Comparison of ENCODE assay signal across 19 mouse cellular contexts in genomic region chr16:18969420-18970128, GRCm38 (mm10).
DNase-seq lines count a peak whose midpoint lies in the region; ATAC-seq and TF ChIP-seq lines count a peak whose summit lies in the region.
"Had no signal": no experiment of that assay in that cellular context is flagged by ENCODE, and none has a peak within 500 bp of the region (broad histone marks: within the 10 kb centered on the region; RNA-seq: fewer than 3 reads in every experiment).

No protein-coding gene starts in this region.

- 0 out of 2 replicates have a peak overlapping the region, but pooled peaks have one; percentile 29 for H3K27ac ChIP-seq in heart, embryonic 11.5 days (ENCODE audit: low read depth, low read length)
- H3K27ac ChIP-seq in lung, embryonic 14.5 days (ENCODE audit: low read depth) = peak overlapping the region; percentile 30; the same call in 1 of the 2 replicates
- no peak overlapping the region for H3K27ac ChIP-seq in lung, postnatal 0 days (ENCODE audit: low read length)
- H3K27ac ChIP-seq: embryonic facial prominence, embryonic 10.5 days; forebrain, embryonic 15.5 days; kidney, embryonic 15.5 days; limb, embryonic 15.5 days; liver, embryonic 14.5 days; midbrain, embryonic 10.5 days had no signal

- no peak for TF ChIP-seq EP300 in lung, postnatal 0 days (IDR thresholded peaks at IDR 0.05)

- peaks cover 13% of the 10 kb centered on the region for H3K36me3 ChIP-seq in heart, embryonic 11.5 days (ENCODE audit: control insufficient read depth, insufficient read depth, low read length)
- H3K36me3 ChIP-seq in lung, embryonic 14.5 days (ENCODE audit: insufficient read depth) = peaks cover 45% of the 10 kb centered on the region
- peaks cover 13% of the 10 kb centered on the region; the same call in 1 of the 2 replicates for H3K36me3 ChIP-seq in lung, postnatal 0 days (ENCODE audit: insufficient read depth, low read length)
- peaks cover 6% of the 10 kb centered on the region for H3K36me3 ChIP-seq in myocyte (ENCODE audit: control insufficient read depth, insufficient read depth)

- WGBS in heart, embryonic 11.5 days (ENCODE audit: insufficient replicate concordance) = 78% methylated on average over 9 of the region's 9 CpGs
- WGBS in lung, embryonic 14.5 days = 74% methylated on average over 9 of the region's 9 CpGs
- 71% methylated on average over 9 of the region's 9 CpGs for WGBS in lung, postnatal 0 days

- no peak for TF ChIP-seq POLR2A in myocyte (IDR thresholded peaks at IDR 0.05; ENCODE audit: insufficient read length, low read depth)

- no peak for TF ChIP-seq CTCF in lung, embryonic 14.5 days (IDR thresholded peaks at IDR 0.05; ENCODE audit: low read depth)
- no peak for TF ChIP-seq CTCF in lung, postnatal 0 days (IDR thresholded peaks at IDR 0.05)

- ATAC-seq in heart, embryonic 11.5 days (replicated peaks; ENCODE audit: insufficient number of reproducible peaks, low FRiP score, low TSS enrichment) = no peak
- ATAC-seq in lung, embryonic 14.5 days (ENCODE audit: insufficient read depth) = no peak
- no peak for ATAC-seq in lung, postnatal 0 days
- ATAC-seq: forebrain, embryonic 15.5 days had no signal

- H3K79me2 ChIP-seq in myocyte (ENCODE audit: control insufficient read depth, insufficient read depth) = no peaks in the 10 kb centered on the region

- no peaks in the 10 kb centered on the region for H3K27me3 ChIP-seq in heart, embryonic 11.5 days (ENCODE audit: control insufficient read depth, insufficient read depth, low read length)
- H3K27me3 ChIP-seq in lung, embryonic 14.5 days (ENCODE audit: insufficient read depth, low read length) = no peaks in the 10 kb centered on the region
- no peaks in the 10 kb centered on the region for H3K27me3 ChIP-seq in lung, postnatal 0 days (replicated peaks; ENCODE audit: insufficient read depth, low read length)
- no peaks in the 10 kb centered on the region for H3K27me3 ChIP-seq in myocyte (ENCODE audit: control insufficient read depth, insufficient read depth, insufficient read length)
- H3K27me3 ChIP-seq: forebrain, embryonic 15.5 days; kidney, embryonic 15.5 days; limb, embryonic 15.5 days had no signal

- no peak overlapping the region for H3K9ac ChIP-seq in heart, embryonic 11.5 days (ENCODE audit: low read depth, low read length)
- H3K9ac ChIP-seq in lung, embryonic 14.5 days = no peak overlapping the region
- H3K9ac ChIP-seq in lung, postnatal 0 days (replicated peaks; ENCODE audit: low read depth) = no peak overlapping the region
- H3K9ac ChIP-seq: forebrain, embryonic 15.5 days; kidney, embryonic 15.5 days; limb, embryonic 15.5 days; liver, embryonic 14.5 days had no signal

- H3ac ChIP-seq in myocyte (ENCODE audit: control insufficient read depth, insufficient read length) = no peak overlapping the region

- H3K4me3 ChIP-seq in heart, embryonic 11.5 days (ENCODE audit: low read depth, low read length) = no peak overlapping the region
- no peak overlapping the region for H3K4me3 ChIP-seq in lung, embryonic 14.5 days (ENCODE audit: low read depth, low read length)
- H3K4me3 ChIP-seq in lung, postnatal 0 days (ENCODE audit: low read depth, low read length) = no peak overlapping the region
- no peak overlapping the region for H3K4me3 ChIP-seq in myocyte
- H3K4me3 ChIP-seq: embryonic facial prominence, embryonic 10.5 days; forebrain, embryonic 15.5 days; kidney, embryonic 15.5 days; limb, embryonic 15.5 days; midbrain, embryonic 10.5 days had no signal

- H3K9me3 ChIP-seq in heart, embryonic 11.5 days (replicated peaks; ENCODE audit: control insufficient read depth, low read length) = no peaks in the 10 kb centered on the region
- H3K9me3 ChIP-seq in lung, embryonic 14.5 days (ENCODE audit: low read depth, low read length) = no peaks in the 10 kb centered on the region
- no peaks in the 10 kb centered on the region for H3K9me3 ChIP-seq in lung, postnatal 0 days (ENCODE audit: low read length)
- H3K9me3 ChIP-seq: embryonic facial prominence, embryonic 10.5 days; forebrain, embryonic 15.5 days; limb, embryonic 15.5 days; midbrain, embryonic 10.5 days had no signal

- peaks cover 18% of the 10 kb centered on the region; the same call in 1 of the 2 replicates for H3K4me1 ChIP-seq in heart, embryonic 11.5 days (ENCODE audit: control insufficient read depth, insufficient read depth, low read length)
- H3K4me1 ChIP-seq in lung, embryonic 14.5 days (ENCODE audit: insufficient read depth) = 0 out of 2 replicates have a peak, but pooled peaks cover 3% of the 10 kb centered on the region
- H3K4me1 ChIP-seq in lung, postnatal 0 days (ENCODE audit: insufficient read depth, low read depth, low read length) = no peaks in the 10 kb centered on the region
- H3K4me1 ChIP-seq: embryonic facial prominence, embryonic 10.5 days; forebrain, embryonic 15.5 days; kidney, embryonic 15.5 days; limb, embryonic 15.5 days; midbrain, embryonic 10.5 days had no signal

- DNase-seq in cerebellum, postnatal 14 days = peak; percentile 12 to 19
- no peak for DNase-seq in cerebellum, adult 8-10 months
- DNase-seq in heart, adult 18-20 months = no peak
- no peak for DNase-seq in lung, embryonic 14.5 days
- no peak for DNase-seq in lung, postnatal 0 days (ENCODE audit: low spot score)
- DNase-seq: adrenal gland, postnatal 14 days; cerebellum, adult 9-11 months; kidney, adult 11 months; kidney, postnatal 36 days; right cerebral cortex, postnatal 14 days; thymus, postnatal 36 days had no signal

- H3K4me2 ChIP-seq in heart, embryonic 11.5 days = no peak overlapping the region
- no peak overlapping the region for H3K4me2 ChIP-seq in lung, embryonic 14.5 days
- no peak overlapping the region for H3K4me2 ChIP-seq in lung, postnatal 0 days (replicated peaks; ENCODE audit: low read depth, low read length)
- H3K4me2 ChIP-seq in myocyte (ENCODE audit: low read depth) = no peak overlapping the region
- H3K4me2 ChIP-seq: forebrain, embryonic 15.5 days; kidney, embryonic 15.5 days; limb, embryonic 15.5 days had no signal

TF ChIP-seq in myocyte, 11 proteins besides CTCF, POLR2A, EP300 and RAD21:
- TF ChIP-seq REST (IDR thresholded peaks at IDR 0.05; ENCODE audit: insufficient read depth, insufficient read length) = no peak
- peak in 2 of 3 experiments; percentile 47 to 68 for TF ChIP-seq MYOD1 (IDR thresholded peaks at IDR 0.05; ENCODE audit: control insufficient read depth in 1 of 3, insufficient read length in 2 of 3, low read depth in 2 of 3)
- no peak for TF ChIP-seq CEBPB (IDR thresholded peaks at IDR 0.05; ENCODE audit: insufficient read depth, poor library complexity, severe bottlenecking)
- no peak for TF ChIP-seq E2F4 (IDR thresholded peaks at IDR 0.05; ENCODE audit: insufficient read depth)
- no peak for TF ChIP-seq TCF12 (IDR thresholded peaks at IDR 0.05; ENCODE audit: insufficient read depth, poor library complexity, severe bottlenecking)
- TF ChIP-seq TCF3 (IDR thresholded peaks at IDR 0.05; ENCODE audit: insufficient read length, low read depth) = no peak
- peak in 2 of 3 experiments; percentile 51 to 61 for TF ChIP-seq MYOG (IDR thresholded peaks at IDR 0.05; ENCODE audit: control insufficient read depth in 1 of 3, insufficient read depth in 1 of 3, insufficient read length in 2 of 3, low read depth in 2 of 3)
- TF ChIP-seq SRF (IDR thresholded peaks at IDR 0.05; ENCODE audit: control insufficient read depth, insufficient read length, low read depth) = no peak
- no peak for TF ChIP-seq USF1 (IDR thresholded peaks at IDR 0.05; ENCODE audit: low read depth)
- no peak for TF ChIP-seq POLR2AphosphoS2 (IDR thresholded peaks at IDR 0.05; ENCODE audit: insufficient read length, low read depth)
- TF ChIP-seq MAX (IDR thresholded peaks at IDR 0.05; ENCODE audit: low read depth) = no peak

Comparison
In these comparisons a context has a peak if more than half of its experiments do, and no peak if none do; other contexts are left out.
1. DNase-seq: peak in cerebellum, postnatal 14 days (2 of 2); none in cerebellum, adult 8-10 months (single experiment), heart, adult 18-20 months (0 of 2), lung, embryonic 14.5 days (single experiment) and lung, postnatal 0 days (single experiment).